Comparison of ENCODE assay signal across 28 mouse cellular contexts in genomic region chr15:78081384-78081783, GRCm38 (mm10). TPM values are rescaled to one million over a fixed set of nuclear protein-coding genes. Genes with fewer than 3 reads are reported as not detected.
"Had no signal": no experiment of that assay in that cellular context is flagged by ENCODE, and none has a peak within 500 bp of the region (broad histone marks: within the 10 kb centered on the region; RNA-seq: fewer than 3 reads in every experiment).

No protein-coding gene starts in this region.

- H3K27me3 ChIP-seq: limb, embryonic 12.5 days; limb, embryonic 15.5 days; midbrain, embryonic 13.5 days; neural tube, embryonic 13.5 days; stomach, embryonic 15.5 days had no signal

- H3K4me1 ChIP-seq: limb, embryonic 12.5 days; limb, embryonic 15.5 days; stomach, embryonic 15.5 days had no signal

- H3K4me3 ChIP-seq: limb, embryonic 12.5 days; limb, embryonic 15.5 days; megakaryocyte, embryonic 14.5 days; midbrain, embryonic 10.5 days; midbrain, embryonic 13.5 days; myocyte; neural tube, embryonic 13.5 days; stomach, embryonic 15.5 days had no signal

- H3K4me2 ChIP-seq: limb, embryonic 12.5 days; limb, embryonic 15.5 days; liver, embryonic 11.5 days; lung, embryonic 14.5 days; neural tube, embryonic 13.5 days; stomach, embryonic 15.5 days had no signal

- DNase-seq: kidney, adult 9 months; kidney, postnatal 14 days; kidney, postnatal 4 days; left cerebral cortex, postnatal 4 days; liver, postnatal 0 days; lung, embryonic 14.5 days; right cerebral cortex, adult 18-20 months; right cerebral cortex, postnatal 14 days; right cerebral cortex, postnatal 4 days; spleen, adult 18-20 months; thymus, postnatal 25 days had no signal

- H3K36me3 ChIP-seq: limb, embryonic 12.5 days; limb, embryonic 15.5 days; midbrain, embryonic 10.5 days; midbrain, embryonic 13.5 days; neural tube, embryonic 13.5 days; stomach, embryonic 15.5 days had no signal

- H3K9me3 ChIP-seq: limb, embryonic 12.5 days; limb, embryonic 15.5 days; megakaryocyte, embryonic 14.5 days; midbrain, embryonic 10.5 days; midbrain, embryonic 13.5 days; neural tube, embryonic 13.5 days; stomach, embryonic 15.5 days had no signal

- H3K27ac ChIP-seq: limb, embryonic 12.5 days; limb, embryonic 15.5 days; liver, embryonic 14.5 days; macrophage; midbrain, embryonic 10.5 days; midbrain, embryonic 13.5 days; neural tube, embryonic 13.5 days; stomach, embryonic 15.5 days had no signal

- ATAC-seq: liver, postnatal 0 days; lung, postnatal 0 days; midbrain, embryonic 13.5 days; midbrain, embryonic 16.5 days had no signal

- H3K9ac ChIP-seq: limb, embryonic 12.5 days; limb, embryonic 15.5 days; liver, embryonic 14.5 days; liver, postnatal 0 days; lung, embryonic 14.5 days; midbrain, embryonic 13.5 days; neural tube, embryonic 13.5 days; stomach, embryonic 15.5 days had no signal

RNA-seq across cellular contexts. Expression of gene Cacng2, which starts 38.4 kb away (rescaled TPM):
- total RNA-seq: monocyte, adult 5-6 weeks; neutrophil, adult 5-6 weeks had no signal
- polyA plus RNA-seq: kidney, embryonic 16.5 days; limb, embryonic 12.5 days; liver, embryonic 11.5 days; liver, embryonic 14.5 days; liver, postnatal 0 days; lung, embryonic 14.5 days; lung, postnatal 0 days; macrophage; thymus, postnatal 0 days had no signal
